Mouse (Mus musculus) heart, adult 11 months (tissue): ENCODE results near the gene Gpatch2l.
A peak's percentile ranks its signal among the peaks of the same experiment; 100 is the strongest.

Source experiments
- DNase-seq: peaks from one replicate; pipeline ENCODE4 v3.0.0; 2022

Gene Gpatch2l

DNA sequence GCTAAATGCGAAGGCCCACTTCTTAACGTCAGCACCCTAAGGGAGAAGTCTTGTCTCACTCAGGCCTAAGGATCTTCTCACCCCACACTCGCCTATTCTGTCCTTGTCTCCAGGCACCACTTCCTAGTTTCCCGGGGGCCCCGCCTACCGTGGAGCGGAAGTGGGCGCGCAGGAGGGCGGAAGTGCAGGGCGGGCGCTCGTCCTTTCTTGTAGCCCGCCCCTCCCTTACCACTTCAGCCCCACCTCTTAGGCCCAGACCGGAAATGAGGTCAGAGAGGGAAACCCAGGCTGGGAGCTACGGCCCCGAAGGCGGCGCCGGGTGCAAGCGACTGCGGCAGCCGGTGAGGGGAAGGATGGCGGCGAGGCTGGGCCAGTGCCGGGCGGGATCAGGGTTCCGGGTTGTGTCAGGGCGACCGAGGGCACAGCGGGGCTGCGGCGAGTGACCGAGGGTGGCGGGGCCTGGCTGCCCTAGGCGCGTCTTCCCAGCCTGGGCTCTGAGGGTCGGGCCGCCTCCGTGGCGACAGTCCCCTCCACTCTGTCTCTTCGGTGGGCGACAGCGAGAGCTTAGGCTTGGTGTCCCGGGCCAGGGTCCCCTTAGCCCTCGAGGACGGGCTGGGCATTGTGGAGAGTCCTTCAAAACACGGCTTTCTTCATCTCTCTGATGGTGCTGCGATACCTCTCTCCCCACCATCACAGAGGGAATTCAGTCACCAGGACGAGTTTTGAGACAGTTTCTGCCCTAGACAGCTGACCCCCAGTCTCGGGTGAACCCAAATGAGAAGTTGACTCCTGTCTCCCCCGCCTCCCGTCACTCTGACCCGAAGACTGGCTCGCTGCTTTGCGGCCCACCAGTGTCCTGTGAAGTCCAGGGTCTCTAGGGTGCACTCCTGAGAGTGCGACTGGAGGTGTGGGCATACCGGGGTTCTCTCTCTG lies at the start of gene Gpatch2l:
Gene Gpatch2l (plus strand): TSS at position 255 of the 933 bp plus-strand sequence.
- DNase-seq = peak; percentile 100

- no peak for DNase-seq
Measured at GRCm38 (mm10) chr12:86192036-86192449, 49.6 kb upstream of the Gpatch2l start.

DNA sequence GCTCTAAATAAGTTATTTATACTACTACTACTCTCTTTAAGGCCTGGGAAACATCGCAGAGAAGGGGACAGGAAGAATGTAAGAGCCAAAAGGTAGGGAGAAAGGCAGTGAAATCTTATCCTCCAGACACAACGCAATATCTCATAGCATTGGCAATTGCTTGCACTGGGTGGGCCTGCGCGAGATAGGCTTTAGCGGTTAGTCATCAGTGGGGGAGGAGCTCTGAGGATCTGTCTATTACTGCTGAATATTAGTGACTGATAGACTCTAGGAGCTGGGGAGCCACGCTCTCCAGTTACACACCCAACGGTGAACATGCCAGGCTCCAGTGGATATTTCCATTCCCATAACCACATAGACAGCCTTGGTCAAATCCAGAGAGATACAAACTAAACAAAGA lies 44.7 kb upstream of the Gpatch2l start:
- no peak for DNase-seq

- DNase-seq = no peak
Measured at GRCm38 (mm10) chr12:86203443-86204057, 38.1 kb upstream of the Gpatch2l start.

GRCm38 (mm10) chr12:86211099-86211520 lies 30.5 kb upstream of the Gpatch2l start:
- no peak for DNase-seq

- no peak for DNase-seq
Measured at GRCm38 (mm10) chr12:86212693-86213470, 28.8 kb upstream of the Gpatch2l start.

DNA sequence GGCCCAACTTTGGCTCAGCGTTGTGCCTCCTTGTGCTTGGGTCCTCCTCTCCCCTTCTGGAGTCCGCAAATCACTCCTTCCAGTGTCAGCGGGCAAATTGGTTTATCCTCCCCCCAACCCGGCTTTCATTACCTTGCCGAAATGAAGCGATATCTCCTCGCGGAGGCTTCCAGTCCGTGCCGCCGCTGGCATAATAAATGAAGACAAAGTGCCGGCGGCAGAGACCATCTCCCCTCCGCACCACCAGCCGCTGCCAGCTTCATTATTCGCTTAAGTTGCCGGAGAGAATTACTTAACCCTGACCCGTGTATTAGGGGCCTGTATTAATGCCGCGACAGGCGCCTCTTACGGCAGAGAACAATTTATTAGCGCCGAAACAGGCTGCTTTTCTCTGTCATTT lies 27.5 kb upstream of the Gpatch2l start:
- no peak for DNase-seq

DNA sequence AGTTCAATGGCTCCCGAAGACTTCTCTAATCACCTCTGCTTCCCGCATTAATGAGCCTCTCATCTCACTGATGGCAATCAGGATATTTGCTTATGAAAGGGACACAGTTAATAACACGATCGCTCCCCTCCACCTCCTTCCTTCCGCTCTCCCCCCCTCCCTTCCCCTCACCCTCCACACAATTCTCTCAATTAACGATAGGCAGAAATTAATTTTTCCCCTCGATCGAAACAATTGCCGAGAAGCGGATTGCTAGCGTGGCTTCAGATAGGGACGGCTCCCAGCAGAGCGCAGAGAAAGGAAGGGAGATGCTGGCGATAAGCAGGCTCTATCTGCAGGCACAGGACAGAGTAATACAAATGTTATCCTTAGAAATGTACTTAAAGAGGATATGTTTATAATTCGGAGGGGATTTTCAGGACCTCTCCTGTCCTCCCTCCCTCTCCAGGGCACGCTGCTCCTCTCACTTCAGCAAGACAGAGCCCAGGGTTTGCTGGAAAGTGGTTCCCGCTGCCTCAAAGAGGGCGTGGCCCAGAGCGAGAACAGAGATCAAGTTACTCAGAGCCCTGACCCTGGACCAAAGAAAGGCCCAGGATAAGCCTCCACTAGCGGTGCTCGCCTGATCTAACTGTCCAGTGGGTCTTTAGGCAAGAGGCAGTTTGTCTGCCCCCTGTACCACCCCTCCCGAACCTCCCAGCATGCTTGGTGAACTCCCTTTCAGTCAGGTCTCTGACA lies 24.8 kb upstream of the Gpatch2l start:
- no peak for DNase-seq

GRCm38 (mm10) chr12:86220200-86221021 lies 21.2 kb upstream of the Gpatch2l start:
- DNase-seq = no peak

- DNase-seq = no peak
Measured at GRCm38 (mm10) chr12:86221074-86221703, 20.5 kb upstream of the Gpatch2l start.

DNA sequence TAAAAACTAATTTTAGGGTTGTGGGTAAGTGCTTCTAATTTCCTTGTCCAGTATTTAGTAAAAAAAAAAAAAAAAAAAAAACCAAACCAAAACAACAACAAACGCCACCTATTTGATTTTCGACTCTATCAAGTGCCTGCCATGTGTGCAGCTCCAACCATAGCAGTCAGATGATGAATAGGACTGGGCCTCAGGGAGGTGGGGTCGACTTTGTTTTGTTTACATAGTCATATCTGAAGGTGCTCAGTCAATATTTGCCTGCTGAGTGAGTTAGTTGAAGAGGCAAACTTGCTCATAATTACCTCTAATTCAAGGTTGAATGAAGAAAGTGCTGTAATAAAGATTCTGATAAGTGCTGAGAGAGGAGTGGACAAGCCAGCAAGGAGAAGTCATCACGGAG lies 7.4 kb upstream of the Gpatch2l start:
- no peak for DNase-seq

- DNase-seq = no peak
Measured at GRCm38 (mm10) chr12:86238736-86239135, 2.9 kb upstream of the Gpatch2l start.

GRCm38 (mm10) chr12:86242563-86242962 lies 905 bp downstream of the Gpatch2l start:
- no peak for DNase-seq

DNA sequence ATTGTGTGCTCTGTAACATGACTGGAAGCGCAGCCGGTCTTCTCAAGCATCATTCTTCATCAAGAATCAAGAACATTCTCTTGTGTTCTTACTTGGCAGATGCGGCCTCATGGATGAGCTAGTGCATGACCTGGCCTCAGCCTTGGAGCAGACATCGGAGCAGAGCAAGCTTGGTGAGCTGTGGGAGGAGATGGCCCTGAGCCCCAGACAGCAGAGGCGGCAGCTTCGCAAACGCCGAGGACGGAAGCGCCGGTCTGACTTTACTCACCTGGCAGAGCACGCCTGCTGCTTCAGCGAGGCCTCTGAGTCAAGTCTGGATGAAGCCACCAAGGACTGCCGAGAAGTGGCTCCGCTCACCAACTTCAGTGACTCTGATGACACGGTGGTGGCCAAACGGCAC lies 2.3 kb downstream of the Gpatch2l start:
- DNase-seq = peak; percentile 85

GRCm38 (mm10) chr12:86250183-86250582 lies 8.5 kb downstream of the Gpatch2l start:
- no peak for DNase-seq

DNA sequence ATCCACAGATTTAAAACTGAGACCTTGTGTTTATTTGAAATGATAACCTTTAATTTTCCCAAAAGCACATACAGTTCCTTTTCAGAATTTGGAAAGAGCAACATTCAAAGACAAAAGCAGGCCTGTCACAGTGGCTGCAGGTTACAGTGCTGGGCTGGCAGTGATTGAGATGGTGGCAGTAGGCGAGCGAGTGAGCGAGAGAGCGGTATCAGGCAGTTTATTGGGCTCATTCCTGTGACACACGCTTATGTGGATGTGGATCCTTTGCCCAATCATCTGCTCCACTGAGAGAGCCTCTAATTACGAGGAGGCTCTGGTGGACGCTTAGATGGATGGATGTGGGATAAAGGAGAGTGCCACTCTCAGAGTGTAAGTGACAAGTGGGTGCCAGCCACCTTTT lies 13.3 kb downstream of the Gpatch2l start:
- DNase-seq = peak; percentile 53

GRCm38 (mm10) chr12:86271626-86272025 lies 30.0 kb downstream of the Gpatch2l start:
- peak; percentile 39 for DNase-seq

- DNase-seq = peak; percentile 61
Measured at GRCm38 (mm10) chr12:86274246-86274645, 32.6 kb downstream of the Gpatch2l start.

GRCm38 (mm10) chr12:86275731-86276130 lies 34.1 kb downstream of the Gpatch2l start:
- no peak for DNase-seq

GRCm38 (mm10) chr12:86276463-86276862 lies 34.8 kb downstream of the Gpatch2l start:
- no peak for DNase-seq

GRCm38 (mm10) chr12:86276895-86277294 lies 35.2 kb downstream of the Gpatch2l start:
- peak; percentile 70 for DNase-seq
